Comparison of ENCODE assay signal across 28 mouse cellular contexts in genomic region chr5:118621877-118622276, GRCm38 (mm10).
A peak's percentile ranks its signal among the peaks of the same experiment; 100 is the strongest.
DNase-seq lines count a peak whose midpoint lies in the region; ATAC-seq and TF ChIP-seq lines count a peak whose summit lies in the region.
"Had no signal": no experiment of that assay in that cellular context is flagged by ENCODE, and none has a peak within 500 bp of the region (broad histone marks: within the 10 kb centered on the region; RNA-seq: fewer than 3 reads in every experiment).

No protein-coding gene starts in this region.

- 73% methylated on average over 4 of the region's 4 CpGs for WGBS in hindbrain, embryonic 12.5 days
- 82% methylated on average over 4 of the region's 4 CpGs for WGBS in hindbrain, embryonic 13.5 days
- 41% methylated on average over 4 of the region's 4 CpGs for WGBS in macrophage (ENCODE audit: missing documents)

- no peaks in the 10 kb centered on the region for H3K36me3 ChIP-seq in hindbrain, embryonic 12.5 days
- H3K36me3 ChIP-seq in hindbrain, embryonic 13.5 days = no peaks in the 10 kb centered on the region
- no peaks in the 10 kb centered on the region for H3K36me3 ChIP-seq in macrophage (ENCODE audit: inconsistent target)
- H3K36me3 ChIP-seq: embryonic facial prominence, embryonic 12.5 days; forebrain, embryonic 15.5 days; limb, embryonic 10.5 days; limb, embryonic 15.5 days; midbrain, embryonic 12.5 days; neural tube, embryonic 12.5 days had no signal

- no peaks in the 10 kb centered on the region for H3K9me3 ChIP-seq in hindbrain, embryonic 12.5 days (replicated peaks)
- H3K9me3 ChIP-seq in hindbrain, embryonic 13.5 days = no peaks in the 10 kb centered on the region
- H3K9me3 ChIP-seq: embryonic facial prominence, embryonic 12.5 days; forebrain, embryonic 15.5 days; G1E; limb, embryonic 10.5 days; limb, embryonic 15.5 days; liver, embryonic 15.5 days; midbrain, embryonic 12.5 days; neural tube, embryonic 12.5 days had no signal

- TF ChIP-seq CTCF in bone marrow macrophage, adult 2 months (IDR thresholded peaks at IDR 0.05; ENCODE audit: low read depth, low read length) = no peak

- H3K27me3 ChIP-seq in hindbrain, embryonic 12.5 days = no peaks in the 10 kb centered on the region
- no peaks in the 10 kb centered on the region for H3K27me3 ChIP-seq in hindbrain, embryonic 13.5 days
- H3K27me3 ChIP-seq: embryonic facial prominence, embryonic 12.5 days; forebrain, embryonic 15.5 days; limb, embryonic 15.5 days; liver, embryonic 15.5 days; megakaryocyte, embryonic 14.5 days; neural tube, embryonic 12.5 days; Patski had no signal

- DNase-seq in adrenal gland, adult 8-10 months = peak; percentile 26
- no peak for DNase-seq in layer of hippocampus, adult 11-12 months (ENCODE audit: low spot score)
- no peak for DNase-seq in T-cell, adult 2 months (ENCODE audit: low spot score)
- DNase-seq: cerebellum, adult 8-10 months; cerebellum, postnatal 25 days; gastrocnemius, postnatal 25 days; kidney, adult 18-20 months; kidney, postnatal 36 days; layer of hippocampus, adult 9-11 months; lung, embryonic 14.5 days; lung, postnatal 14 days; thymus, adult 2 months had no signal

- TF ChIP-seq POLR2A in bone marrow macrophage, adult 2 months (IDR thresholded peaks at IDR 0.05; ENCODE audit: borderline replicate concordance, low read depth, low read length) = no peak

- H3K4me3 ChIP-seq in hindbrain, embryonic 12.5 days = no peak overlapping the region
- H3K4me3 ChIP-seq in hindbrain, embryonic 13.5 days = no peak overlapping the region
- no peak overlapping the region for H3K4me3 ChIP-seq in bone marrow macrophage, adult 2 months (ENCODE audit: insufficient read depth, low read length)
- no peak overlapping the region for H3K4me3 ChIP-seq in macrophage (ENCODE audit: inconsistent target)
- H3K4me3 ChIP-seq: embryonic facial prominence, embryonic 12.5 days; forebrain, embryonic 15.5 days; limb, embryonic 10.5 days; limb, embryonic 15.5 days; liver, embryonic 15.5 days; megakaryocyte, embryonic 14.5 days; midbrain, embryonic 12.5 days; myocyte; neural tube, embryonic 12.5 days had no signal

- no peak overlapping the region for H3K9ac ChIP-seq in hindbrain, embryonic 12.5 days
- no peak overlapping the region for H3K9ac ChIP-seq in hindbrain, embryonic 13.5 days
- H3K9ac ChIP-seq: embryonic facial prominence, embryonic 12.5 days; forebrain, embryonic 15.5 days; limb, embryonic 15.5 days; liver, embryonic 15.5 days; lung, embryonic 14.5 days; midbrain, embryonic 12.5 days; neural tube, embryonic 12.5 days had no signal

- peaks cover 100% of the 10 kb centered on the region for H3K79me2 ChIP-seq in macrophage (ENCODE audit: inconsistent target)

- H3K4me2 ChIP-seq in hindbrain, embryonic 12.5 days (replicated peaks) = no peak overlapping the region
- no peak overlapping the region for H3K4me2 ChIP-seq in hindbrain, embryonic 13.5 days
- H3K4me2 ChIP-seq: embryonic facial prominence, embryonic 12.5 days; forebrain, embryonic 15.5 days; limb, embryonic 15.5 days; liver, embryonic 15.5 days; lung, embryonic 14.5 days; midbrain, embryonic 12.5 days; neural tube, embryonic 12.5 days had no signal

- no peak for ATAC-seq in hindbrain, embryonic 12.5 days (ENCODE audit: low FRiP score)
- ATAC-seq in hindbrain, embryonic 13.5 days (ENCODE audit: low FRiP score) = no peak
- no peak for ATAC-seq in megakaryocyte, adult 5-6 weeks (ENCODE audit: poor library complexity, severe bottlenecking)
- ATAC-seq: forebrain, embryonic 15.5 days; Patski had no signal

- H3K27ac ChIP-seq in hindbrain, embryonic 12.5 days = 0 out of 2 replicates have a peak overlapping the region, but pooled peaks have one; percentile 12
- no peak overlapping the region for H3K27ac ChIP-seq in hindbrain, embryonic 13.5 days
- 0 out of 2 replicates have a peak overlapping the region, but pooled peaks have one; percentile 9 for H3K27ac ChIP-seq in bone marrow macrophage, adult 2 months (ENCODE audit: insufficient read depth, low read depth, low read length)
- peak overlapping the region; percentile 25 for H3K27ac ChIP-seq in macrophage
- H3K27ac ChIP-seq: embryonic facial prominence, embryonic 12.5 days; forebrain, embryonic 15.5 days; limb, embryonic 10.5 days; limb, embryonic 15.5 days; liver, embryonic 15.5 days; midbrain, embryonic 12.5 days; neural tube, embryonic 12.5 days had no signal

- peaks cover 51% of the 10 kb centered on the region for H3K4me1 ChIP-seq in hindbrain, embryonic 12.5 days
- H3K4me1 ChIP-seq in hindbrain, embryonic 13.5 days (replicated peaks) = peaks cover 57% of the 10 kb centered on the region
- H3K4me1 ChIP-seq in bone marrow macrophage, adult 2 months (ENCODE audit: control insufficient read depth, insufficient read depth, low read length) = peaks cover 45% of the 10 kb centered on the region
